Mouse (Mus musculus) brain, embryonic 14.5 days (tissue): ENCODE results near the gene Slc12a8. TPM values are rescaled to one million over a fixed set of nuclear protein-coding genes. Genes with fewer than 3 reads are reported as not detected.

Source experiments
- DNase-seq: peaks from one replicate; pipeline ENCODE4 v3.0.0-alpha.2; 2011; ENCODE audit warnings: low read depth
- CTCF ChIP-seq: fragments of 200-500 bp; IDR thresholded peaks from 2 replicates; pipeline ENCODE4 v1.5.1; 2012; ENCODE audit warnings: inconsistent platforms, mild to moderate bottlenecking, moderate library complexity, borderline replicate concordance; ENCODE audit not compliant: insufficient read depth, insufficient read length; ENCODE audit errors: extremely low read depth
- POLR2A ChIP-seq: fragments of 200-500 bp; IDR thresholded peaks from 2 replicates; pipeline ENCODE4 v1.6.1; 2012; ENCODE audit warnings: mild to moderate bottlenecking, inconsistent platforms, borderline replicate concordance; ENCODE audit not compliant: poor library complexity, insufficient read depth, insufficient read length, severe bottlenecking; ENCODE audit errors: extremely low read depth
- polyA plus RNA-seq: library from polyadenylated mRNA; depleted of rRNA; stranded (reverse); fragments of >200 nt; gene quantifications from 2 replicates; pipeline ENCODE4 v1.2.3, GENCODE M21; 2012

The Slc12a8 gene
- polyA plus RNA-seq, 1 experiment = 0.75 TPM

DNA sequence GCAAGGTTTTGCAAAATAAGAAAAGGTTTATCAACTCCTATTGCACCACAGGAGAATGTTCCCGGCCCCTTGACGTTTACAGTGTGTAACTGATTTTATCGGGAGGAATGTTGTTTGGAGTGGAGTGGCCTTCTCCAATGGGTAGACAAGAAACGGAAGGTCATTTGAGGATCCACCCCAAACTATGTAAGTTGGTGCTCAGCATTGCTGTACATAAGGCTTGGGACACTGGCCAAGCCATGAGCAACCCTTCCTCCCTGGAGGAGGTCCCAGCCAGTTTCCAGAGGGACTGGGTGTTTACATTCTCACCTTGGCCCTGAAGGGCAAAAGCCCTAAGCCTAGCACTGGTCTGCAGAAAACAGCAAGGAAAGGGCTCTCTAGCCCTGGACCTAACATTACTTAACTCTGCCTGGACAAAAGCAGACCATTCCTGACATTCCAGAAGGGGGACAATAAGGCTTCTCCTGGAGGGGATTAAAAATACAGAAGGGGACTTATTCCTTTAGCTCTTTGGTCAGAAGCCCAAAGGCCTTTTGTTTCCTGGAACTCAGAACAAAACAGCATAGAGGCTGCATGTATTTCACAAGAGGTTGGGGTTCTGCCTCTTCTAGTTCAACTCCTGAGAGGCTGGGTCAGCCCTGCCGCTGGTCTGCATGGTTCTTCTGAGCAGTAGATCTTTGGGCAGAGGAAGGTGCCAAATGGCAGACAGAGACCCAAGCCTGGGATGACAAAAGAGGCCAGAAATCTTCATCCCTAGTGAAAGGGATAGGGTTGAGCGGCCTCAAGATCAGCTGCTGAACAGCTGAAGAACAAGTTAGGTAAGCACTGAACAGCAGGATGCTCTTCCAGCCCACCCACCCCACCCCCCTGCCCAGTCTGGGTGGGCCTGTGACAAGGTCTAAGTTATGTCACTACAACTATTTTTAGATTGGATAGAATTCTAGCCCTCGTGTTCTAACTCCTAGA, 159.5 kb downstream of the Slc12a8 start:
- TF ChIP-seq POLR2A (no peak), CTCF (no peak)
- DNase-seq = no peak

DNA sequence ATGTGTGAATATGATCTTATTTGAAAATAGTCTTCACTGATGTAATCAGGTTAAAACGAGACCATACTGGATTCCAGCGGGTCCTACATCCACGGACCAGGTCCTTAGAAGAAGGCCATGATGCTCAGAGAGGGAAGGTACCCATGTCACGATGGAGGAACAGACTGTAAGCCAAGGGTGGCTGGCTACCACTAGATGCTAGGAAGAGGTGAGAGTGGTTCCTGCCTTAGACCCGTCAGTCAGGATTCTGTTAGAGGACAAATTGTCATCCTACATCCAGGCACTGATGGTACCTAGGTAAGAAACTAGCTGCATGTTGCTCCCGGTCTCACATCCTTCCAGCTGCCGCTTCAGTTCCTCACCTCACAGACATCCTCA, 160.2 kb downstream of the Slc12a8 start:
- TF ChIP-seq POLR2A (no peak), CTCF (no peak)
- DNase-seq = no peak

DNA sequence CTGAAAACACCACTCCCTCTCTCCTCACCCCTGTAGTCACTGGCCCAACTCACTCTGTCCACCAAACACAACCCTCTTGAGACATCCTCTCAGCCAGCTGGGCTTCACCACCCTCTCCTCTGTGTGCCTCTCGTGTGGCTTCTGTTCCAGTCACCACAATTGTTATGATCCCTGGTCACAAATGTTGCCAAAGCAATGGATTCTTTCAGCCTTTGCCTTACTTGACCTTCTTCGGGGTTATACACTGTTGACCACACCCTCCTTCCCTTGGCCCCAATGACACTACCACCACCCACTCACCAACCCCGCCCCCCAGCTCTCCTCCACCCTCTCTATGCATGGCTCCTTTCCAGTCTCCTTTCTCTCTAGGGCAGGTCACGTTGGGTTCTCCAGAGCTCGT, 160.8 kb downstream of the Slc12a8 start:
- DNase-seq = no peak
- TF ChIP-seq POLR2A = no peak
- TF ChIP-seq CTCF = no peak

DNA sequence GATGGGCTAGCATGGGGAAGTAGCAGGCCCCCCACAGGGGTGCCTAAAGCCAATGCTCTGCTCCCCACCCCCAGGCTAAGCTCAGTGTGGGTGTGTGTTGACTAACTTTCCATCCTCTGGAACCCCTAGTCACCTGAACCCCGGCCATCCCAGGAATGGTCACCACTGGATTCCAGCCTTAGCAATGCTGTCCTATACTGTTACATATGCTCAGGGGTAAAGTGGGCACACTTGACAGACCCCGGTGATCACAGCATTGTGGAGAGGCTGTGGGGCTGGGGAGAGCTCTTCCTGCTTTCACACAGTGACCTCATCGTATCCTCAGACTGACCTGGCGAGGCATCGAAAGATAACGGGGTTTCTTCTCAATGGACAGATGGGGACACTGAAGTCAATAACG, 163.1 kb downstream of the Slc12a8 start:
- DNase-seq = no peak
- TF ChIP-seq CTCF = no peak
- no peak for TF ChIP-seq POLR2A

DNA sequence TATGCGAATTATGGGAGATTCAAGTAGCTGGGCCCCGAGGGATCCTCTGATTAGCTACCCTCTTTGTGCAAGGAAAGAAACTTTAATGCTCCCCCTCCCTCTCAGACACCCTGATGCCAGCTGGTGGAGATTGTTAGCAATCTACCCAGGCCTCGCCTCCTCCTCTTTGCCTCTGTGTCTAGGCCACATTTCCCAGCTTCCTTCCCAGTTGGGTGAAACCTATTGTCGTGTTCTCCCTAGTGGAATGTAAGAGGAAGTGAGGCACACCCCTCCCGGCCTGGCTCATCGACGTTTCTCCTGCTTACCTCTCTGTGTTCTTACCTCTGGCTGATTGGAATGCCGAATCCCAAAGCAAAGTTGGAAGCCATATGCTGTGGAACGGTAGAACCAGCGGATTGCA, 163.7 kb downstream of the Slc12a8 start:
- TF ChIP-seq CTCF = no peak
- TF ChIP-seq POLR2A = no peak
- no peak for DNase-seq

DNA sequence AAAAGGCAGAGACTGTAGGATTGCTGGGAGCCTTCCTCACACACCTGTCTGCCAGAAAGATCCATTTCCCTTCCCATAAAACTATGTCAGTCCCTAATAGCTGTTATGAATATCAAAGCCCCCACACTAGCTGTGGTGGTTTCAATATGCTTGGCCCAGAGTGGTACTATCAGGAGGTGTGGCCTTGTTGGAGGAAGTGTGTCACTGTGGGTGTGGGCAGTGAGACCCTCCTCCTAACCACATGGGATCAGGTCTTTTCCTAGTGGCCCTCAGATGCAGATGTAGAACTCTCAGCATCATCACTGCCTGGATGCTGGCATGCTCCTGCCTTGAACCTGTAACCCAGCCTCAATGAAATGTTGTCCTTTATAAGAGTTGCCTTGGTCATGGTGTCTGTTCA, 164.5 kb downstream of the Slc12a8 start:
- TF ChIP-seq CTCF (no peak), POLR2A (no peak)
- DNase-seq = no peak

DNA sequence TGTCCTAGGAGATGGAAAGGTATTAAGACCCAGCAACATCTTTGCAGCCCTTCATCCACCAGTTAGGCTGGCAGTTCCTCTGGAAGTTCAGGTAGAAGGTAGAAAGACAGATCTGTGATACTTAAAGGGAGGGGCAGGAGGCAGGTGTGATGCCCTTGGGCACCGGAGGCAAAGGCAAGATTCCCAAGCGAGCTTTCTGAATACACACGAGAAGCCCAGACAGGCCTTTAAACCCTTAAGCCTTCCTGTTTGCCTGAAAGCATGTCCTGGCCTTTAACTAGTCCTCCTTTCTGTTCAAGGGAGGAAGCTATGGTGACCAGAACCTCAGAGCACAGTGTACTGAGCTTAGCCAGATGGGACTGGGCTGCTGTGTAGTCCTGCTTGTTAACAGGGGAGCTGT, 165.5 kb downstream of the Slc12a8 start:
- TF ChIP-seq POLR2A (no peak), CTCF (no peak)
- no peak for DNase-seq

DNA sequence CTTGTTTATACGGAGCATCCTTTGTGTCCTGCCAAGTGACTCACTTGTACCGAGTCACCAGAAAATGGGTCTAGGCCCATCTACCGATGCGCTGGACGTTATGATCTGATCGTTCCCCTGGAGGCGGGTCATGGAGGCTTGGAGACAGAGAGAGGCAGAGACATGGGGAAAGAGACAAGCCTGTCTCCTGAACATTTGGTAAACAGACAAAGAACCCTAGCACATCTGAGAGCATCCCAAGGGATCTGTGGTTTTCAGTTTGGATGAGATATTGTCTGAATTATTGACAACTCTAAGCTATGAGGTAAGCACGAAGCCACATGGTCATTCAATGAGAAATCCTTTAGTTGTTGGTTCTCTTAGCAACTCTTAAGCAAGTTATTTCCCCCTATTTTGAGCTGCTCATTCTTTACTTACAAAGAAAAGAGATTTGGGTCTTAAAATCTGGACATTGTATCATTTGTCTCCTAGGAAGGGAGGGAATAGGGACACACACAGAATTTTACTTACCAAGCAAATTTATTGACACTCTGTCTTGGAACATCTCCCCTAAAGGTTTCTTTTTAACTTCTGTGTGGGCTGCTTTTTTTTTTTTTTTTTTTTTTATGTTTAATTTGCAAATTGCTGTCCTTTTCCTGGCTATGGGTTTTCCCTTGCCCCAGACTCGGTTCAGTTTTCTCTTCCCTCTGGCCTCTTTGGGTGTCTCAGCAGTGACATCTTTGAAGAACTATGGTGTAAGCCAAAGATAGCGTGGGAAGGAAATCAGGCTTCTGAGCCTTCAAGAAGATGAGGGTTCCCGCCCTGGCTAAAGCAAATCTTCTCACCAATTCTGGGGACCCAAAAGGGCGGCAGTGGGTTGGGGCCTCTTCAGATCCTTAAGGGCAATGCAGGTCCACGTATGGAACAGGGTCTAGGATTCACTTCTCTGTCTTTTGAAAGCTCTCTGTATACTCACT, 166.4 kb downstream of the Slc12a8 start:
- TF ChIP-seq CTCF (no peak), POLR2A (no peak)
- no peak for DNase-seq

DNA sequence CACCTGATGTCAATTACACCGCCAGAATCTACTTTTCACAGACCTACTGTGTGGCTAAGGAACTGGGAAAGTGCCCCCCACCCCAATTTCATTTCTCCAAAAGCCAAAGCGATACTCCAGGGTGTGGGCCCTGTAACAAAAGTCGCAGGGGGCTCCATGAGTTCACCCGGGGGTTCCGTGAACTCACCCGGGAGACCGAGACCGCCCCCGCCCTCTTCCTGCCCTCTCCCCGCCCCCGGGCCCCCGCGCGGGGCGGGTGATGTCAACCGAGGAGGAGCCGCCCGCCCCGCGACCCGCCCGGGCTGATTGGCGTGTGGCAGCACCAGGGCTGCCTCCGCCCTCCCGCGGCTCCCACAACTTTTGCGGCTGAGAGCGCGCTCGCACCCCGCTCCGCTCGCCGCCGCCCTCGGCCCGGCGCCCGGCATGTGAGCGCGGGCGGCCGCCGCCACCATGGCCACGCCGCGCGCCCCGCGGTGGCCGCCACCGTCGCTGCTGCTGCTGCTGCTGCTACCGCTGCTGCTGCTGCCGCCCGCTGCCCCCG, 167.1 kb downstream of the Slc12a8 start, which contains the start of gene Heg1:
Gene Heg1, plus strand, starts transcription at position 209 of the 541 bp plus-strand sequence.
- DNase-seq = peak; percentile 81
- TF ChIP-seq POLR2A (peak; percentile 54; the same call in 1 of the 2 replicates), CTCF (no peak)

DNA sequence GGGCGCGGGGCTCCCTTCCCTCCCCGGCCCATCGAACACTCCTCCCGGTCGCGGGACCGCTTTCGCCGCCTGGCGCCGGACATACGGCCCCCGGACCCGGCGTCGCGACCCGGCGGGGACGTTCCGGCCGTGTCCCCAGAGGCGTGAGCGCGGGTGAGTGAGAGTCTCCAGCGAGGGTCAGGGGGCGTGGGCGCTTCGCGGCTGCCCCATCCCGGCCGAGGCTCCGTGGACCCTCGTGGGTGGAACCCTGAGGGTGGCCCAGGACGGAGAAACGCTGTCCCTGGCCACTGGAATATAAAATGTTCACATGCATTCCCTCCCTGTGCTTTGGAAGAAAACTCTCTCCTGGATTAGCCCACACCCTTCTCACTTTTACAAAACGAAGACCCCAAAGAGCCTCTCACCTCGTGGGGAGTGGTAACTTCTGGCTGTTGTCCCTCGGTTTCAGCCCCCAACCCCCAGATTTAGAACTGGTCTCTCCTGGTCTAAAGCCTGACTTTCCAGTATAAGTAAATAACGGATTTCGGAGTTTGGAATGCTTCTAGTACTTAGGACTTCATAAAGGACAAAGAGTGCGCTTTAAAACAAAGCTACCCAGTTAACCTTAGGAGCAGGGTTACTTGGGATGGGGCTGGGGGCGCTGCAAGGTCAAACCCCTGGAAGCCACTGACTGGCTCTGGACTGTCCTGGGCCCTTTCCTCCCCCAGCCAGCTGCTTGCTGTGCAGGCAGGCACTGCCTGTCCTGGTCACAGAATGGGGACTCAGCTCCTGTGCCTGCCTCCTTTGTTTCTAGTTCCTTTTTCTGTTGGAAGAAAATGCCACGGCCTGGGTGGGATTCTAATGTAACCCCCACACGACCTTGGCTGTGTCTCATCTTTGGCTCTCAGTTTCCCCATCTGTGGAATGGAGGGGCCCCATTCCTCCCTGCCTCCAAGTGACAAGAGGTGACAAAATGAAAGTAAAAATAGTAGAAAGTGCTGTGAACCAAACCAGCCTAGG, 167.9 kb downstream of the Slc12a8 start:
- no peak for TF ChIP-seq POLR2A
- TF ChIP-seq CTCF = no peak
- no peak for DNase-seq
